9 mouse cellular contexts compared by ENCODE assay signal in genomic region chr19:23523711-23524110, GRCm38 (mm10).
DNase-seq lines count a peak whose midpoint lies in the region; ATAC-seq and TF ChIP-seq lines count a peak whose summit lies in the region.
"Had no signal": no experiment of that assay in that cellular context is flagged by ENCODE, and none has a peak within 500 bp of the region (broad histone marks: within the 10 kb centered on the region; RNA-seq: fewer than 3 reads in every experiment).

No protein-coding gene starts in this region.

- no peak overlapping the region for H3K4me2 ChIP-seq in forebrain, embryonic 15.5 days (replicated peaks)
- no peak overlapping the region for H3K4me2 ChIP-seq in heart, postnatal 0 days (ENCODE audit: low read depth, low read length)

- H3K27ac ChIP-seq in forebrain, embryonic 10.5 days, result no peak overlapping the region
- no peak overlapping the region for H3K27ac ChIP-seq in forebrain, embryonic 15.5 days (replicated peaks)
- no peak overlapping the region for H3K27ac ChIP-seq in heart, postnatal 0 days (ENCODE audit: low read depth)

- H3K4me3 ChIP-seq in forebrain, embryonic 10.5 days, result no peak overlapping the region
- H3K4me3 ChIP-seq in forebrain, embryonic 15.5 days, result no peak overlapping the region
- no peak overlapping the region for H3K4me3 ChIP-seq in heart, postnatal 0 days (ENCODE audit: low read depth, low read length)
- H3K4me3 ChIP-seq: megakaryocyte, embryonic 14.5 days had no signal

- DNase-seq in forebrain, embryonic 10.5 days (ENCODE audit: extremely low spot score, low spot score), result peak; percentile 63
- peak; percentile 77 for DNase-seq in adrenal gland, postnatal 14 days
- peak; percentile 56 for DNase-seq in embryo, embryonic 11.5 days (ENCODE audit: low read depth, low spot score)
- DNase-seq in heart, postnatal 0 days (ENCODE audit: low spot score), result peak; percentile 48
- peak; percentile 74 to 80 for DNase-seq in layer of hippocampus, postnatal 14 days (ENCODE audit: low spot score in 2 of 2)
- peak; percentile 28 to 70 for DNase-seq in spleen, postnatal 10 days (ENCODE audit: low spot score in 2 of 2)

- peaks cover 9% of the 10 kb centered on the region; the same call in 1 of the 2 replicates for H3K9me3 ChIP-seq in forebrain, embryonic 10.5 days
- H3K9me3 ChIP-seq in forebrain, embryonic 15.5 days, result no peaks in the 10 kb centered on the region
- no peaks in the 10 kb centered on the region; the same call in 1 of the 2 replicates for H3K9me3 ChIP-seq in heart, postnatal 0 days (replicated peaks; ENCODE audit: control insufficient read depth, low read length)
- H3K9me3 ChIP-seq: megakaryocyte, embryonic 14.5 days had no signal

- no peak for ATAC-seq in forebrain, embryonic 15.5 days (replicated peaks)
- no peak for ATAC-seq in heart, postnatal 0 days (ENCODE audit: insufficient read depth, low read depth)
- peak; percentile 77 for ATAC-seq in megakaryocyte progenitor cell, adult 5-6 weeks (replicated peaks; ENCODE audit: poor library complexity)

- no peak for TF ChIP-seq EP300 in heart, postnatal 0 days (IDR thresholded peaks at IDR 0.05; ENCODE audit: low read depth)

- H3K27me3 ChIP-seq in forebrain, embryonic 10.5 days (ENCODE audit: poor library complexity, severe bottlenecking), result no peaks in the 10 kb centered on the region
- H3K27me3 ChIP-seq in forebrain, embryonic 15.5 days, result no peaks in the 10 kb centered on the region
- H3K27me3 ChIP-seq in heart, postnatal 0 days (ENCODE audit: control insufficient read depth, insufficient read depth, low read length), result no peaks in the 10 kb centered on the region

- peak; percentile 93 for TF ChIP-seq CTCF in heart, postnatal 0 days (IDR thresholded peaks at IDR 0.05; ENCODE audit: low read depth)

- no peaks in the 10 kb centered on the region for H3K36me3 ChIP-seq in forebrain, embryonic 10.5 days (replicated peaks)
- no peaks in the 10 kb centered on the region for H3K36me3 ChIP-seq in forebrain, embryonic 15.5 days
- H3K36me3 ChIP-seq in heart, postnatal 0 days (replicated peaks; ENCODE audit: control insufficient read depth, insufficient read depth, low read length), result no peaks in the 10 kb centered on the region

- H3K4me1 ChIP-seq in forebrain, embryonic 10.5 days, result no peaks in the 10 kb centered on the region
- H3K4me1 ChIP-seq in forebrain, embryonic 15.5 days, result 0 out of 2 replicates have a peak, but pooled peaks cover under 1% of the 10 kb centered on the region
- H3K4me1 ChIP-seq in heart, postnatal 0 days (ENCODE audit: control insufficient read depth, insufficient read depth), result peaks cover 12% of the 10 kb centered on the region

- 19% methylated on average over 1 of the region's 1 CpGs for WGBS in forebrain, embryonic 10.5 days
- 11% methylated on average over 1 of the region's 1 CpGs for WGBS in forebrain, embryonic 15.5 days
- WGBS in heart, postnatal 0 days, result 13% methylated on average over 1 of the region's 1 CpGs

- no peak overlapping the region for H3K9ac ChIP-seq in forebrain, embryonic 15.5 days (replicated peaks)
- no peak overlapping the region for H3K9ac ChIP-seq in heart, postnatal 0 days (replicated peaks; ENCODE audit: low read depth, low read length)
